Mouse (Mus musculus): ENCODE results near the gene Nid1.
"Not testable (repeated sequence)": the region's sequence is repeated elsewhere in the genome, so short reads cannot be mapped to it uniquely, and the experiment has no call there.

Gene Nid1

GRCm38 (mm10) chr13:13453332-13453731 is 16.0 kb downstream of the Nid1 start:
- DNase-seq (ENCODE audit: low spot score in 2 of 2), result peak in 1 of 2 experiments; percentile 54

- DNase-seq (ENCODE audit: low spot score in 2 of 2), result not testable (repeated sequence)
Measured at GRCm38 (mm10) chr13:13454249-13454648, 16.9 kb downstream of the Nid1 start.

GRCm38 (mm10) chr13:13455632-13456492 is 18.5 kb downstream of the Nid1 start:
- DNase-seq (ENCODE audit: low spot score in 2 of 2), result not testable (repeated sequence)

GRCm38 (mm10) chr13:13458138-13458737 is 20.9 kb downstream of the Nid1 start:
- no peak for DNase-seq (ENCODE audit: low spot score in 2 of 2)

- DNase-seq (ENCODE audit: low spot score in 2 of 2), result no peak
Measured at GRCm38 (mm10) chr13:13460521-13461138, 23.3 kb downstream of the Nid1 start.

- no peak for DNase-seq (ENCODE audit: low spot score in 2 of 2)
Measured at GRCm38 (mm10) chr13:13461446-13462192, 24.3 kb downstream of the Nid1 start.

- no peak for DNase-seq (ENCODE audit: low spot score in 2 of 2)
Measured at GRCm38 (mm10) chr13:13463949-13464348, 26.6 kb downstream of the Nid1 start.

- not testable (repeated sequence) for DNase-seq (ENCODE audit: low spot score in 2 of 2)
Measured at GRCm38 (mm10) chr13:13467249-13467648, 29.9 kb downstream of the Nid1 start.

- no peak for DNase-seq (ENCODE audit: low spot score in 2 of 2)
Measured at GRCm38 (mm10) chr13:13468513-13468912, 31.2 kb downstream of the Nid1 start.

GRCm38 (mm10) chr13:13471334-13471757 is 34.0 kb downstream of the Nid1 start:
- DNase-seq (ENCODE audit: low spot score in 2 of 2), result no peak

GRCm38 (mm10) chr13:13474464-13474863 is 37.1 kb downstream of the Nid1 start:
- not testable (repeated sequence) for DNase-seq (ENCODE audit: low spot score in 2 of 2)

- no peak for DNase-seq (ENCODE audit: low spot score in 2 of 2)
Measured at GRCm38 (mm10) chr13:13474991-13475390, 37.6 kb downstream of the Nid1 start.

GRCm38 (mm10) chr13:13476568-13476967 is 39.2 kb downstream of the Nid1 start:
- DNase-seq (ENCODE audit: low spot score in 2 of 2), result no peak

GRCm38 (mm10) chr13:13477046-13477445 is 39.7 kb downstream of the Nid1 start:
- no peak for DNase-seq (ENCODE audit: low spot score in 2 of 2)

GRCm38 (mm10) chr13:13479986-13480385 is 42.6 kb downstream of the Nid1 start:
- DNase-seq (ENCODE audit: low spot score in 2 of 2), result no peak

GRCm38 (mm10) chr13:13481033-13481432 is 43.7 kb downstream of the Nid1 start:
- no peak for DNase-seq (ENCODE audit: low spot score in 2 of 2)

GRCm38 (mm10) chr13:13481875-13482674 is 44.7 kb downstream of the Nid1 start:
- no peak for DNase-seq (ENCODE audit: low spot score in 2 of 2)

GRCm38 (mm10) chr13:13484351-13484751 is 47.0 kb downstream of the Nid1 start:
- DNase-seq (ENCODE audit: low spot score in 2 of 2), result no peak

GRCm38 (mm10) chr13:13484883-13485282 is 47.5 kb downstream of the Nid1 start:
- DNase-seq (ENCODE audit: low spot score in 2 of 2), result no peak

- DNase-seq (ENCODE audit: low spot score in 2 of 2), result no peak
Measured at GRCm38 (mm10) chr13:13485682-13486081, 48.3 kb downstream of the Nid1 start.

GRCm38 (mm10) chr13:13487851-13488250 is 50.5 kb downstream of the Nid1 start:
- no peak for DNase-seq (ENCODE audit: low spot score in 2 of 2)
